Mouse (Mus musculus): Measurements from ENCODE around the gene Ednrb. TPM values are rescaled to one million over a fixed set of nuclear protein-coding genes. Genes with fewer than 3 reads are reported as not detected.
A peak's percentile ranks its signal among the peaks of the same experiment; 100 is the strongest.

Gene Ednrb
- polyA plus RNA-seq, 1 experiment from 2014 or later, result 77.3 TPM

- ATAC-seq, result peak; percentile 62; the same call in 1 of the 2 replicates
- Histone ChIP-seq H3K4me1 (ENCODE audit: control insufficient read depth, insufficient read depth, low read length) (no peaks in the 10 kb centered on the region), H3K27ac (ENCODE audit: low read depth, low read length) (no peak overlapping the region), H3K27me3 (replicated peaks; ENCODE audit: control insufficient read depth, insufficient read depth, low read length) (no peaks in the 10 kb centered on the region), H3K9ac (ENCODE audit: low read length) (no peak overlapping the region), H3K4me2 (ENCODE audit: low read length) (no peak overlapping the region), H3K36me3 (ENCODE audit: control insufficient read depth, insufficient read depth, low read length) (no peaks in the 10 kb centered on the region), H3K4me3 (ENCODE audit: low read depth, low read length) (no peak overlapping the region), H3K9me3 (replicated peaks; ENCODE audit: control insufficient read depth, low read length) (no peaks in the 10 kb centered on the region)
- 58% methylated on average over 7 of the region's 7 CpGs for WGBS
- peak; percentile 63 for DNase-seq (ENCODE audit: low spot score)
These were observed 6.1 kb upstream of the Ednrb start for GRCm38 (mm10) chr14:103850071-103850845.

GRCm38 (mm10) chr14:103845716-103846115 is 1.5 kb upstream of the Ednrb start:
- H3K9ac ChIP-seq (ENCODE audit: low read length), result no peak overlapping the region
- ATAC-seq (no peak), DNase-seq (ENCODE audit: low spot score) (no peak)
- H3K27me3 ChIP-seq (replicated peaks; ENCODE audit: control insufficient read depth, insufficient read depth, low read length), result no peaks in the 10 kb centered on the region
- 96% methylated on average over 2 of the region's 2 CpGs for WGBS
- H3K4me2 ChIP-seq (ENCODE audit: low read length), result no peak overlapping the region
- no peaks in the 10 kb centered on the region for H3K9me3 ChIP-seq (replicated peaks; ENCODE audit: control insufficient read depth, low read length)
- peaks cover 9% of the 10 kb centered on the region for H3K4me1 ChIP-seq (ENCODE audit: control insufficient read depth, insufficient read depth, low read length)
- no peaks in the 10 kb centered on the region for H3K36me3 ChIP-seq (ENCODE audit: control insufficient read depth, insufficient read depth, low read length)
- H3K4me3 ChIP-seq (ENCODE audit: low read depth, low read length), result no peak overlapping the region
- H3K27ac ChIP-seq (ENCODE audit: low read depth, low read length), result no peak overlapping the region

GRCm38 (mm10) chr14:103844944-103845343 is 742 bp upstream of the Ednrb start:
- H3K4me2 ChIP-seq (ENCODE audit: low read length), result peak overlapping the region; percentile 85
- H3K36me3 ChIP-seq (ENCODE audit: control insufficient read depth, insufficient read depth, low read length), result no peaks in the 10 kb centered on the region
- no peak overlapping the region for H3K27ac ChIP-seq (ENCODE audit: low read depth, low read length)
- peaks cover 9% of the 10 kb centered on the region for H3K4me1 ChIP-seq (ENCODE audit: control insufficient read depth, insufficient read depth, low read length)
- DNase-seq (ENCODE audit: low spot score) (no peak), ATAC-seq (no peak)
- H3K9ac ChIP-seq (ENCODE audit: low read length), result no peak overlapping the region
- WGBS, result 57% methylated on average over 7 of the region's 7 CpGs
- no peaks in the 10 kb centered on the region for H3K27me3 ChIP-seq (replicated peaks; ENCODE audit: control insufficient read depth, insufficient read depth, low read length)
- H3K9me3 ChIP-seq (replicated peaks; ENCODE audit: control insufficient read depth, low read length), result no peaks in the 10 kb centered on the region
- no peak overlapping the region for H3K4me3 ChIP-seq (ENCODE audit: low read depth, low read length)

- under 1% methylated on average over 30 of the region's 30 CpGs for WGBS
- Histone ChIP-seq H3K4me1 (ENCODE audit: control insufficient read depth, insufficient read depth, low read length) (peaks cover 9% of the 10 kb centered on the region), H3K27ac (ENCODE audit: low read depth, low read length) (peak overlapping the region; percentile 36; the same call in 1 of the 2 replicates), H3K27me3 (replicated peaks; ENCODE audit: control insufficient read depth, insufficient read depth, low read length) (no peaks in the 10 kb centered on the region), H3K9ac (ENCODE audit: low read length) (peak overlapping the region; percentile 58), H3K36me3 (ENCODE audit: control insufficient read depth, insufficient read depth, low read length) (no peaks in the 10 kb centered on the region), H3K9me3 (replicated peaks; ENCODE audit: control insufficient read depth, low read length) (no peaks in the 10 kb centered on the region), H3K4me2 (ENCODE audit: low read length) (peak overlapping the region; percentile 85), H3K4me3 (ENCODE audit: low read depth, low read length) (peak overlapping the region; percentile 45)
- DNase-seq (ENCODE audit: low spot score), result peak; percentile 68
- ATAC-seq, result peak; percentile 84
These were observed 716 bp downstream of the Ednrb start for GRCm38 (mm10) chr14:103843371-103844001.

GRCm38 (mm10) chr14:103842896-103843295 is 1.3 kb downstream of the Ednrb start:
- peak overlapping the region; percentile 85 for H3K4me2 ChIP-seq (ENCODE audit: low read length)
- peak; percentile 40 for DNase-seq (ENCODE audit: low spot score)
- H3K4me1 ChIP-seq (ENCODE audit: control insufficient read depth, insufficient read depth, low read length), result peaks cover 9% of the 10 kb centered on the region
- WGBS, result 7% methylated on average over 16 of the region's 16 CpGs
- no peaks in the 10 kb centered on the region for H3K36me3 ChIP-seq (ENCODE audit: control insufficient read depth, insufficient read depth, low read length)
- H3K27me3 ChIP-seq (replicated peaks; ENCODE audit: control insufficient read depth, insufficient read depth, low read length), result no peaks in the 10 kb centered on the region
- peak overlapping the region; percentile 58 for H3K9ac ChIP-seq (ENCODE audit: low read length)
- peak overlapping the region; percentile 45 for H3K4me3 ChIP-seq (ENCODE audit: low read depth, low read length)
- no peaks in the 10 kb centered on the region for H3K9me3 ChIP-seq (replicated peaks; ENCODE audit: control insufficient read depth, low read length)
- ATAC-seq, result peak; percentile 14; the same call in 1 of the 2 replicates
- H3K27ac ChIP-seq (ENCODE audit: low read depth, low read length), result peak overlapping the region; percentile 36; the same call in 1 of the 2 replicates

- H3K4me1 ChIP-seq (ENCODE audit: control insufficient read depth, insufficient read depth, low read length), result peaks cover 9% of the 10 kb centered on the region
- H3K4me3 ChIP-seq (ENCODE audit: low read depth, low read length), result no peak overlapping the region
- WGBS, result 83% methylated on average over 2 of the region's 2 CpGs
- no peak overlapping the region for H3K9ac ChIP-seq (ENCODE audit: low read length)
- ATAC-seq, result no peak
- peak overlapping the region; percentile 85; the same call in 1 of the 2 replicates for H3K4me2 ChIP-seq (ENCODE audit: low read length)
- no peaks in the 10 kb centered on the region for H3K9me3 ChIP-seq (replicated peaks; ENCODE audit: control insufficient read depth, low read length)
- no peaks in the 10 kb centered on the region for H3K27me3 ChIP-seq (replicated peaks; ENCODE audit: control insufficient read depth, insufficient read depth, low read length)
- H3K36me3 ChIP-seq (ENCODE audit: control insufficient read depth, insufficient read depth, low read length), result no peaks in the 10 kb centered on the region
- no peak overlapping the region for H3K27ac ChIP-seq (ENCODE audit: low read depth, low read length)
- DNase-seq (ENCODE audit: low spot score), result no peak
These were observed 3.8 kb downstream of the Ednrb start for GRCm38 (mm10) chr14:103840436-103840835.

GRCm38 (mm10) chr14:103838887-103839286 is 5.3 kb downstream of the Ednrb start:
- H3K4me3 ChIP-seq (ENCODE audit: low read depth, low read length), result no peak overlapping the region
- H3K27ac ChIP-seq (ENCODE audit: low read depth, low read length), result no peak overlapping the region
- no peak for ATAC-seq
- H3K9ac ChIP-seq (ENCODE audit: low read length), result no peak overlapping the region
- no peaks in the 10 kb centered on the region for H3K36me3 ChIP-seq (ENCODE audit: control insufficient read depth, insufficient read depth, low read length)
- H3K9me3 ChIP-seq (replicated peaks; ENCODE audit: control insufficient read depth, low read length), result no peaks in the 10 kb centered on the region
- H3K27me3 ChIP-seq (replicated peaks; ENCODE audit: control insufficient read depth, insufficient read depth, low read length), result no peaks in the 10 kb centered on the region
- 95% methylated on average over 5 of the region's 5 CpGs for WGBS
- 0 out of 2 replicates have a peak, but pooled peaks cover 4% of the 10 kb centered on the region for H3K4me1 ChIP-seq (ENCODE audit: control insufficient read depth, insufficient read depth, low read length)
- no peak for DNase-seq (ENCODE audit: low spot score)
- H3K4me2 ChIP-seq (ENCODE audit: low read length), result no peak overlapping the region

GRCm38 (mm10) chr14:103834589-103834988 is 9.6 kb downstream of the Ednrb start:
- 50% methylated on average over 7 of the region's 7 CpGs for WGBS
- ATAC-seq (no peak), DNase-seq (ENCODE audit: low spot score) (no peak)
- no peak overlapping the region for H3K27ac ChIP-seq (ENCODE audit: low read depth, low read length)
- H3K9me3 ChIP-seq (replicated peaks; ENCODE audit: control insufficient read depth, low read length), result no peaks in the 10 kb centered on the region
- no peaks in the 10 kb centered on the region for H3K27me3 ChIP-seq (replicated peaks; ENCODE audit: control insufficient read depth, insufficient read depth, low read length)
- H3K9ac ChIP-seq (ENCODE audit: low read length), result no peak overlapping the region
- no peaks in the 10 kb centered on the region for H3K4me1 ChIP-seq (ENCODE audit: control insufficient read depth, insufficient read depth, low read length)
- no peaks in the 10 kb centered on the region for H3K36me3 ChIP-seq (ENCODE audit: control insufficient read depth, insufficient read depth, low read length)
- no peak overlapping the region for H3K4me2 ChIP-seq (ENCODE audit: low read length)
- no peak overlapping the region for H3K4me3 ChIP-seq (ENCODE audit: low read depth, low read length)

GRCm38 (mm10) chr14:103834147-103834546 is 10.1 kb downstream of the Ednrb start:
- Histone ChIP-seq H3K4me2 (ENCODE audit: low read length) (no peak overlapping the region), H3K4me3 (ENCODE audit: low read depth, low read length) (no peak overlapping the region), H3K36me3 (ENCODE audit: control insufficient read depth, insufficient read depth, low read length) (no peaks in the 10 kb centered on the region), H3K9ac (ENCODE audit: low read length) (no peak overlapping the region), H3K9me3 (replicated peaks; ENCODE audit: control insufficient read depth, low read length) (no peaks in the 10 kb centered on the region), H3K27ac (ENCODE audit: low read depth, low read length) (no peak overlapping the region), H3K4me1 (ENCODE audit: control insufficient read depth, insufficient read depth, low read length) (no peaks in the 10 kb centered on the region), H3K27me3 (replicated peaks; ENCODE audit: control insufficient read depth, insufficient read depth, low read length) (no peaks in the 10 kb centered on the region)
- DNase-seq (ENCODE audit: low spot score) (peak; percentile 49), ATAC-seq (peak; percentile 70)
- WGBS, result 19% methylated on average over 3 of the region's 3 CpGs

Measured in forebrain, embryonic 14.5 days (tissue).